Mouse (Mus musculus): ENCODE measurements around the gene Pold1.

DNA sequence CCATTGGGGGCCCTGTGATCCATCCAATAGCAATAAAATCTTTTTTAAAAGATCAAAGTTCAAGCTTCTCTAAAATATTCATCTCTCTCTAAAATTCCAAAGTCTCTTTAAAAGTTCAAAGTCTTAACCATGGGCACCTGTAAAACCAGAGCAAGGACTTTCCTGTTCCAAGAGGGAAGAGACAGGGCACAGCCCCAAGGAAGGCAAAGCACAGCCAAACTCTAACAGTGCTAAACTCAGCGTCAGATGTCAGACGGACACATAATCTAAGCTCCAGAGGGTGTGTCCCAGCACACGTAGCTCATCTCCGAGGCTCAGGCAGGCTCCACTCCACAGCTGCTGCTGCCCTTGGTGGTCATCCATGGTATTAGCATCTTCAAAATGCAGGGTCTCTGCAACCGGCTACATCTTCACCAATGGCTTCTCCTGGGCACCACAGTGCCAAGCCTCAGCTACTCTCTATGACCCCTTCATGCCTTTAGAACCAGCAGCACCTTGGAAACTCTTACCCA, 27.7 kb upstream of the Pold1 start:
- TF ChIP-seq CTCF (IDR thresholded peaks at IDR 0.05; ENCODE audit: control insufficient read depth, insufficient read depth, insufficient replicate concordance, low read depth, low read length): no peak
- no peak for TF ChIP-seq POLR2A (IDR thresholded peaks at IDR 0.05; ENCODE audit: control insufficient read depth, low read depth, low read length)
